Mouse (Mus musculus) gastrocnemius, adult 18-20 months (tissue): ENCODE measurements at regions not wholly inside any gene's neighbourhood (a gene's known extent, or its start where the extent isn't known, plus 50 kb on each side); places are given as distances from the start of the nearest gene placed in this dataset.

Source experiments
- DNase-seq: peaks from one replicate; pipeline ENCODE4 v3.0.0; 2021; ENCODE audit warnings: low spot score

- no peak for DNase-seq
Observed at GRCm38 (mm10) chr2:167759603-167760390, 70.2 kb upstream of the Tmem189 start.

DNA sequence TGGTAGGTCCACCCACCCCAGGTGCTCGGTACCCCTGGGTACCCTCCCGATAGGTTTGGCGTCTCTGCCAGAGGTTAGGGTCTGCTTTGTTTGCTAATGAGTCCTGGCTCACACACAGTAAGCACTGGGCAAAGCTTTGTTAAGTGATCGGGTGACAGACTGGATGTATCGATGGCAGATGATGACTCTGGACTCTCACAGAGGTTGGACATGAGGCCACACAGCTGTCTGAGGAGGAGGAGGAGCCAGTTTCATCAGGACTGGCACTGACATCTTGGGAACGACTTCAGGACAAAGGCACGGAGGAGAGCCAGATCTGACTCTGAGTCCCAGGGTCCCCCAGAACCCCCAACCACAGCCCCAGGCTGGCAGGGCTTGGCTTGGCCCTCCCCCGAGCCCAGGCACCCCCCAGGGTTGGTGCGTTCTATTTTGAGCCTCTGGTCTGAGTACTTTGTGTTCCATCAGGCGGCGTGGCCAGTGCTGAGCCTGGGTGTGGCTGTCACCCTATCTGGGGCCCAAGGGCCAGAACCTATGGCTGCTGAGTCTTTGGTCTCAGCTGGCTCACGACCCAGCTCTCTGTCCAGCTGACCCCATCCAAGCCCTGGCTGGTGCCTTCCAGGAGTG lies 67.6 kb upstream of the Tmem189 start:
- DNase-seq, result peak; percentile 86

GRCm38 (mm10) chr2:167756721-167757120 lies 67.1 kb upstream of the Tmem189 start:
- no peak for DNase-seq

GRCm38 (mm10) chr2:167754929-167755551 lies 65.4 kb upstream of the Tmem189 start:
- DNase-seq, result no peak

GRCm38 (mm10) chr2:167753898-167754297 lies 64.3 kb upstream of the Tmem189 start:
- no peak for DNase-seq

- peak; percentile 81 for DNase-seq
Observed at GRCm38 (mm10) chr2:167752805-167753556, 63.4 kb upstream of the Tmem189 start.

DNA sequence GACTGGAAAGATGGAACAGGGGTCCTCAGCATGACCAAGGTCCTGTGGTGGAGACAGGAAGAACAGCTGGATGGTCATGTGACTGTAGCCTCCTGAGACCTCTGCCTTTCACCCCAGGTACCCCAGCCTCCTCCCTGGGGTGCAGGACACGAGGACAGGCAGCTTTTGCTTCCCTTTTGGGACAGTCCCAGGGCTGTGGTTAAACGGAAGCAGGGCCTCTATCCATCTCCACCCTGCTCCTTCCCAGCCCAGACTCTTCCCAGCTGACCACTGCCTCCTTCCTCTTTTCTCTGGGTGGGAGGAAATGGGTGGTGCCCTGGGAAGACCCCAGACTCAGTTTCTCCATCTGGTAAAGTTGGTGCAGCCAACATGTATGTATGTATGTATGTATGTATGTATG lies 62.0 kb upstream of the Tmem189 start:
- no peak for DNase-seq

DNA sequence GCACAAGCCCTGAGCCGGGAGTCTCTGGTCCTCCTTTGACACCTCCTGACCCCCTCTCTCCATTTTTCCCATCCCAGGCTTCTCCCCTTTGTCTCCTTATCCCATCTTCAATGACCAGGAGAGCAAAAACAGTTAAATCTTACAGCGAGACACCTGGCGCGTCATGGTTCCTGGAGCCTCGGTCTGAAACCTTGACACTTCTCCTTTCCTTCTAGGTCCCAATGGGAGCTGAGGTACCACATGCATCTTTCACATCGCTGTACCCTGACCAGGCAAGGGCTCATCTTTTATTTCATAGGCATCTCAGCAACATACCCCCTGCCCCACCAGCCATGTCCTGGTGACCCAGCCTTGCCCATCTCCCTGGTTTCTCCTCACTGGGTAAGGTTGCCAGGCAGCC lies 58.7 kb upstream of the Tmem189 start:
- no peak for DNase-seq

GRCm38 (mm10) chr2:167747164-167747843 lies 57.7 kb upstream of the Tmem189 start:
- no peak for DNase-seq

GRCm38 (mm10) chr2:167746344-167746743 lies 56.7 kb upstream of the Tmem189 start:
- no peak for DNase-seq

DNA sequence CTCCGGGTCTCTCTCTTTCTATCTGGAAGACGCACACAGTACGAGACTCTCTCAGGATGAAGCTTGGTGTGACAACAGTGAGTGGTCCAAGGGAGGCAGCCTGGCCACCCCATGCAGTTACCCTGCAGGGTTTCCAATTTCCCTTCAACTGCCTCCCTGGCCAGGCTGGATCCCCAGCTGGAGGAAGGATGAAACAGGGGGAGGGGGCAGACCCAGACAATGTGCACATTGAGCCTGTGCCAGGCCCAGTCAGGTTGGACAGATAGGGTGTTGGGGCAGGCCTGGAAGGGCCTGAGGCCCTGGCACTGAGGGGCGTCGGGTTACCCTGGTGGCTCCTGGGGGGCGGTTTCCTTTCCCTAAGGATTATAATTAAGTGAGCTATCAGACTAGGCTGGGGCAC lies 55.8 kb upstream of the Tmem189 start:
- DNase-seq, result no peak

DNA sequence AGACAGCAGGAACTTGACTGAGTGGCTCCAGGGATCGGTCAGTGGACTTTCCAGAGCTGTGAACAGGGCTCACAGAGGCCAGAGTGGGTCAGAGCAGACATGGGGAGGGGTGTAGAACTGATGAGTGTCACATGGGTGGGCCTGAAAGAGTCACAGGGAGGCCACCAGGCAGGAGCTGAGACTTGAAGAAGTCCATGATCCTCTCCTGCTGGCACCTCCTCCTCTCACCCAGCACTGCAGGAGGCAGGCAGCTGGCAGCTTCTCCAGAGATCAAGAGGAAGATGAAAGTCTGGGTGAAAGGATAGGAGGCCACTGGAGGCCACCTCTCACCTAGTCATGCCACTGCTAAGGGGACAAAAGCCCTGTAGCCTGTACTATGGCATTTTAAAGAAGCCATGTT lies 54.5 kb upstream of the Tmem189 start:
- no peak for DNase-seq

- no peak for DNase-seq
Observed at GRCm38 (mm10) chr2:167742479-167742878, 52.9 kb upstream of the Tmem189 start.

DNA sequence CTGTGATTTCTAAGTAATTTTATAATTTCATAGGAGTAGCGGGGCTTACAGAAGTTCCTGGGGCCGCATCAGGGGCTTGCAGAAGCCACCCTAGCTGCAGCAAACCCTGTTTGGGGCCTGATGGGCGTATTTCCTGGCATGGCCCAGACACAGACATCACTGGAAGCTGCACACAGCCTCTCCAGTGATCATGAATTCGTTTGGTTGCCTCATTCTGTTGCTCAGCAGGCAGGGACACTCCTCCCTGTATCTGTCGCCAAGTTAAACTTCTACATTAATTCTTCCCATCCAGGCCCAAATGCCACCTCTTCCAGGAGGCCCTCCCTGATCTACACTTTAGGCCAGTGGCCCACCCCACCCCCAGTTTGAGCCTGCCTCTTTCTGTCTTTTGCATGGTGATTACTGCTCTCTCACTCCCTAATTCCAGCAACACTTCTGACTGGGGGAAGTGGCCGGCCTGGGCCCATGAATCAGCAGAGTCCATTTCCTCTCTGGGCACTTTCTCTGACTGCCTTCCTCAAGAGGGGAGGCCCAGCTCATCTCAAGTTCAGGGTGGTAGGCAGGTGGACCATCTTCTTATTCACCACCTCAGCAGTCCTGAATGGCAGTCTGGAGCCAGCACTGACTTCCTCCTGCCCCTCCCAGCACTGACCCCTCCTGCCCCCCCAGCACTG lies 51.0 kb upstream of the Tmem189 start:
- DNase-seq, result no peak
